Mouse (Mus musculus) kidney, adult 18-20 months (tissue): ENCODE results near the gene Itgae.

Experiments
- DNase-seq: peaks from one replicate; pipeline ENCODE4 v3.0.0; 2021

The Itgae gene

GRCm38 (mm10) chr11:73148209-73148608 lies 57.8 kb downstream of the Itgae start:
- no peak for DNase-seq

DNA sequence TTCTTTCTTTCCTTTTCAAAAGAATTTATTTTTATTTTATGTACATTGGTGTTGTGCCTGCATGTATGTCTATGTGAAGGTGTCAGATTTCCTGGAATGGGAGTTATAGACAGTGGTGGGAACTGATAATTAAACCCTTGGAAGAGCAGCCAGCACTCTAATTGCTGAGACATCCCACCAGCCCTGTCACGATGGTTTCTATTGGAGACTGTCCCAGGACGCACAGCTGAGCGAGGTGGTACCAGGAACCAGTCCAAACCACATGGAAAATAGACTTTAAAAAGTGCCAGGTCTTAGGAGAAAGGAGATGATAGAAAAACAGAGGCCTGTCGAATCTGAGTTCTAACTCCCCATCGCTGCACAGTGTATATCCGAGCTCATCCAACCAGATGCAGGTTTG lies 64.7 kb downstream of the Itgae start:
- DNase-seq: no peak

DNA sequence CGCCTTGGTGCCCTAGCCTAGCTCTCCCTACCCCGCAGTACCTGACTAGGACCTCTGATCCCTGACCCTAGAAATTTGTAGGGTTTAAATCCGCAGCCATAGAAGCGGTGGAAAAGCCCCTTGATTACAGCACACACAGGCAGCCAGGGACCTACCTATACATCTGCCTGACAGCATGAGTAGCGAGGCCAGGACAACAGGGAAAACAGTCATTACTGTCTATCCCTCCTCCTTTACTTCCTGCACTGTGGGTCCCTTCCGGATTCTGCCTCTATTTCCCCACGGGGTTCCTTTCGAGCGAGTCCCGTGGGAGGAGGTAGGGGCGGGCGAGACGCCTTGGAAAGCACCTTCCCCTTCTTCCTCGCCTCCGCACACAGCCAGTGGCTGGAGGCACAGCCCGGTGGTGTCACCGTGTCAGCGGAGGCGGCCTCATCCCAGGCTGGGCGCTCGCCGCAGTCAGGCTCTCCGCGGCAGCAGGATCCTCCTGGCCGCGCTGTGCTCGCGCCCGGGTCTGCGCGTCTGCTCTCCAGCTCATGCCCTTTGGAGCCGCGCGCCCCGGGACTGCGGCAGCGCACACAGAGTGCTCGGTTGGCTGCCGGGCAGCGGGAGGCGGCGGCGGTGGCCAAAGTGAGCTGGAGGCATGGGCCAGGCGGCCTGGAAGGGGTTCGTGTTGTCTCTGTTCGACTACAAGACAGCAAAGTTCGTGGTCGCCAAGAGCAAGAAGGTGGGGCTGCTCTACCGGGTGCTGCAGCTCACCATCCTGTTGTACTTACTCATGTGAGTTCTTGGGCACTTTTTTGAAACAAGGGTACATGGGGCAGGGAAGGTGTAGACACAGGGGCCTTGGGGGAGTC lies 69.8 kb downstream of the Itgae start, which contains the start of gene P2rx5:
Gene P2rx5, plus strand, starts transcription at position 465 of the 854 bp plus-strand sequence.
- DNase-seq: peak; percentile 74

GRCm38 (mm10) chr11:73160811-73161200 lies 70.4 kb downstream of the Itgae start:
- peak; percentile 62 for DNase-seq

GRCm38 (mm10) chr11:73161616-73162015 lies 71.2 kb downstream of the Itgae start:
- no peak for DNase-seq

DNA sequence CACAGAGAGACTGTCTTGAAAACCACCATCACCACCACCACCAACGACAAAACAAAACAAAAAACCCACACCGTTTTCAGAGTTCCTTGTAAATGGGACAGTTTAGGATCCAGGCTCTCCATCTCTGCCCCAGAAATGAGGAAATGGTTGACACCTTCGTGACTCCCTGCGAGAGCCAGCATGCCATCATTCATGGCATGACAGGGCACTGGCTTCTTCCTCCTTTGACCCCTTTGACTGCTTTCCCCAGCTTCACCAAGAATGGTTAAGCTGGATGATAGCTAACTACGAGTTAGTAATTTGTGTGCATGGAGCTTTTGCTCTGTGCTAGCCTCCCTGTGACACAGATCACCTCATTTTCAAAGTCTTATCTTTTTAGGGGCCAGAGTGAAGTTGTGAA lies 71.9 kb downstream of the Itgae start:
- no peak for DNase-seq

DNA sequence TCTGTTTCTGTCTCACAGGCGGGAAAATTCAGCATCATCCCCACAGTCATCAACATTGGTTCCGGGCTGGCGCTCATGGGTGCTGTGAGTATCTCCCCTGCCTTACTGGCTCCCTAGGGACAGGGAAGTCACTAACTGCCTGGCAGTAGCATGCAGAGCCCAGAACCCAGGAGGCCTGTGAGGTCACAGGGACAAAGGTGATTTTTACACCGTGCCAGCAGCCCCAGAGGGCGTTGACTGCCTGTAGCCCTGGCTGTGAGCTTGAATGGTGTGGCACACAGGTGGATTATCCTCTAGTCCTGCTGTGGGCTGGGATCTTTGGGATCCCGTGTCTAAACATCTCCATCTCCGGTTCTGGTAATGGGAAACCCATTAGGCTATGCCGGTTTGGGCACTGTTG lies 77.7 kb downstream of the Itgae start:
- DNase-seq: peak; percentile 61

- peak; percentile 57 for DNase-seq
Measured at GRCm38 (mm10) chr11:73168576-73168975, 78.2 kb downstream of the Itgae start.

DNA sequence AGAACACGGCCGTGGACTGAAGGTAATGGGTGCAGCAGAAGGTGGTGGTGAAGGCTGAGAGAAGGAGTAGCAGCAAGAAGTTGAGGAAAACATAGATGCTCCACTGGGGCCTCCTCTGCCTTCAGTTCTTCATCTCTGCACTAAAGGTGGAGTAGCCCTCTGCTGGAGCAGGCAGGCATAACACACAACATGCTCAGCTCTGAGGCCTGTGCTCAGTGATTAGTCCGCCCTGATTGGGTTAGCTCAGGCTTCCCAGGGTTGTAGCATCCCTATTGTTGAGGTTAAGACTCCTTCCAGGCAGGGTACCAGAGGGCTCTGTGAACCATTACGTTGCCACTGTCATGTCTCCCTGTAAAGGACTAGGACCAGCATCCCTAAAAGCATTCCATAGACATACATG lies 78.8 kb downstream of the Itgae start:
- peak; percentile 78 for DNase-seq

- peak; percentile 88 for DNase-seq
Measured at GRCm38 (mm10) chr11:73172186-73172585, 81.8 kb downstream of the Itgae start.

GRCm38 (mm10) chr11:73175612-73176011 lies 85.2 kb downstream of the Itgae start:
- peak; percentile 80 for DNase-seq

DNA sequence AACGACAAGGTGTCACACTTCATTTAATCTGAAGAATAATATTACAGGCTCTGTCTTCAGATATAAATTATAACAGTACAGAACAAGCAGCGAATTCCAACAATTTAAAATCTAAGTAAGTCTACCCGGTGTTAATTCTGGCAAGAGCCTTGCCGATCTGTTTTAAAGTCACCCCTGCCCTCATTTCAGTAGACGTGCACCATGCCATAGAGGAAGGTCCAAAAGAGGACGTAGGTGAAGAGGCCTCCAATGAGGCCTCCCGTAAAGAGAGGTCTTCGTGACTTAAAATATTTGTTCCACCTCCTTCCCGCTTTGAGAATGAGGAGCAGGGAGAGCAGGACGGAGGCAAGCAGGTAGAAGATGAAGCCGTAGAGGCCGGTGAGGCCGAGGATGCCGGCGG lies 85.8 kb downstream of the Itgae start:
- DNase-seq: no peak

DNA sequence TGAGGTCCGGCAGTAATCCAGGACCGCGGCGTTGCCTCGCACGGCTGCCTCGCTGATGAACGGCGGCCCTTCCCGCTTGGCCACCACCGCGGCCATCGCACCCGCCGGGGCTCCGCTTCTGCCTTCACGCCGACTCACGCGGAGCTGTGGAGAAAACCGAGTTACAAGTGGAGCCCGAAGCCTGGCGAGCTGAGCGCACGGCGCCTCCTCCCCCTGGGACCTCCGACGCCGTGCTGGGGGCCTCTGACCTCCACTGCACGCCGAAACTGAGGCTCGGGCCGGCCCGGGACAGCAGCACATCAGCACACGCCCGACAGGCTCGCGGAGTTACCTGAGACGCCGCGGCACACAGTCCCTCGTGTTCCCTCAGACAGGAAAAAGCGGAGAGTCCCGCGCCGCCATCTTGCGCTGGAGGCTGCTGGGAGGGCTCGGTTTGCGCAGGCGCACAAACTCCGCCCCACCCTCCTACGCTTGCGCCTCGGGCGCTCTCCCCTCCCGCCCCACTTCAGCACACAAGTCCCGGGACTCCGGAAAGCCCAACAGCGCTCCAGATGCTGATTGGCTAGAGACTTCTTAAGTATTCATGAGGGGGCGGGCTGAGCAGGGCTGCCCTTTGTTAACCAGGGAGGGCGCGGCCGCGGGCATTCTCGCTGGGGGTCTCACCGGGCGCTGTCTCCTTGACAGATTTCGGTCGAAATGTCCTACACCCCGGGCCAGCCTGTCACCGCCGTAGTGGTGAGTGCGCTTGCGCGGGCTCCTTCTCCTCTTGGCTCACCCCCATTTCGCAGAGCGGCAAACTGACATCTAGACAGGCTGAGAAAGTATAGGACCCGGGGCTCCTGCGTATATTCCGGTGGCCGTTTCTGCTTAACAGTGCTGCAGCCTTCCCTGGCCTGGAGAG lies 86.5 kb downstream of the Itgae start, which contains the start of the genes Emc6 and Tax1bp3:
Gene Emc6, minus strand, starts transcription at position 430 of the 901 bp plus-strand sequence.
Gene Tax1bp3, plus strand, starts transcription at position 476 of the 901 bp plus-strand sequence.
- peak; percentile 94 for DNase-seq

DNA sequence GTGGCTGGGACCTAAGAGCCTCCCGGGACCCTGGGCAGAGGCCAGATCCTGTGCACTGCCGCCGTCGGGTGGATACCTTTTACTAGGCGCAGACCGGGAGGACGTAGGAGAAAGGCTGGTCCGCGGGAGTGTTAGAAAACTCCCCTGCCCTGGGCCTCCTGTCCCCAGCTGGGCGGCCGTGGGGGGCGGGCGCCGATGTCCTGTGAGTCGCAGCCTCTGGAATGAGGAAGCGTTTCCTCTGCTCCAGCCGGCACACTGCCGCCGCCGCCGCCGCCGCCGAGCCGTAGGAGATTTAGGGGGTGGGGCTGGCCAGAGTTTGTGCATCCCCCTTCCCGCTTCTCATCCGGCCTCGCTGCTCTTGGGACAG lies 87.1 kb downstream of the Itgae start:
- peak; percentile 83 for DNase-seq

DNA sequence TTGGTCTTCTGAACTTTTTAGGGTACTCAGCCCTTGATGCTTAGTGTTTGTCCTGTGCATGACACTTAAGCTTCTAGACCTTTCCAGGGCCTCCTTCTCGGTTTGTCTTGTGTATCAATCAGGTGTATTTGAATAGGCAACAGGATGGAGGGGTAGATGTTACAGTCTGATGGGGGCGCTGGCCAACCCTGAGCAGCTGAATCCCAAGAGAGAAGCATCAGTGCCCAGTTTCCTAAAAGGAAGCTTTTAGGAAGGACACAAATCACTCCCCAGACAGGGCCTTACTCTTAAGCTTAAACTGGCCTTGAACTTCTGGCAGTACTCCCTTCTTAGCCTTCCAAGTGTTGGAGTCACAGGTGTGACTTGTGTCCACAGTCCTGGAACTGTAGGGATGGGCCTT lies 87.5 kb downstream of the Itgae start:
- DNase-seq: no peak

- DNase-seq: no peak
Measured at GRCm38 (mm10) chr11:73185872-73186615, 95.7 kb downstream of the Itgae start.

GRCm38 (mm10) chr11:73187231-73187630 lies 96.8 kb downstream of the Itgae start:
- peak; percentile 34 for DNase-seq

DNA sequence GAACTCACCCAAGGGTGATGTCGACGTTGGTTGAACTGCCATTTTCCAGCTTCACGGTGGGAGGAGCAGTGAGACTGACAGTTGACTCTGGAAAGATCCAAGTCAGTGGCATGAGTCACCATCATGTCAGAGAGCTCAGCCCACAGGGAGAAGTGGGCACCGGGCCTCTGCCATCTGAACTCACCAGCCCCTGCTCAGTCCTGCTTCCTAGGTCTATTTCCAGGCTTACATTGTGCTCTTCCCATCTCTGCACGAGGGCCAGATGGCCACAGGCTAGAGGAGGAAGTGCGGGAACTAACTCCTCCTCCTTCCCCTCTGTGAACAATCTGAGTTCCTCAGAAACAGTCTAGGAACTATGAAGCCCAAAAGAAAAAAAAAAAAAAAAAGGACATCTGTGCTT lies 102.7 kb downstream of the Itgae start:
- DNase-seq: no peak

GRCm38 (mm10) chr11:73194444-73194843 lies 104.1 kb downstream of the Itgae start:
- DNase-seq: no peak
